Mouse (Mus musculus): ENCODE results near the gene Lrrc73.

DNA sequence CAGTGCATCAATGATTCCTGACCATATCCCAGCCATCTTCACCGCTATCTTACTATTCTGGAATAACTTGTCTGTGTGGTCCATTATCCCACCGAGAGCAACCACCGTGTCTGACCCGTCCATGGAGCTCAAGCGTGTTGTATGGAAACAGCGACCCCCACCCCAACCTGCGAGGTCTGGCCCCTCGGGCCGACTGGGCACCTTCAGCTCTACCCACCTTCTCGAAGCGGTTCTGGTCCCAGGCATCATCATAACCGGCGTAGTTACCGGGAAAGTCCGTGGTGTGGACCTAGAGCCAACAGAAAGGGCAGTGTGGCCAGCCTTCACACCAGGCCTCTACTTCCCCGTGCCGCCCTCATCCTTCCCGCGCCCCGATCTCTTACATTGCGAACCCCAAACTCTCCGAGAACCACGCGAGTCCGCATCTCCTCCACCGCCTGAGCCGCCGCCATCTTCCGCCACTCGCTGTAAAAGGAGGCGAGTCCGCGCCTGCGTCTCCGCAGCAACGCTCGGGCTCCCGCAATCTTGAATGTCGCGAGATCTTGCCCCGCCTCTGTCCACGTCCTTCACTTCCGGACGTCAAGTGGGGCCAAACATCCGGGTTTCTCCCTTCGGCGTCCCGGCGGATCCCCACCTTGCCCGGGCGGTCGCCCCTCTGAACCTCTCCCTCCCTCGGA, 5.7 kb upstream of the Lrrc73 start, which contains the start of the genes Polr1c and Yipf3:
- no peak for TF ChIP-seq CTCF (IDR thresholded peaks at IDR 0.05; ENCODE audit: insufficient read depth, low read length)
- TF ChIP-seq POLR2A (IDR thresholded peaks at IDR 0.05; ENCODE audit: borderline replicate concordance, extremely low read depth, low read depth, low read length), result peak; percentile 85
